Mouse (Mus musculus): ENCODE data around the gene Ablim2.

DNA sequence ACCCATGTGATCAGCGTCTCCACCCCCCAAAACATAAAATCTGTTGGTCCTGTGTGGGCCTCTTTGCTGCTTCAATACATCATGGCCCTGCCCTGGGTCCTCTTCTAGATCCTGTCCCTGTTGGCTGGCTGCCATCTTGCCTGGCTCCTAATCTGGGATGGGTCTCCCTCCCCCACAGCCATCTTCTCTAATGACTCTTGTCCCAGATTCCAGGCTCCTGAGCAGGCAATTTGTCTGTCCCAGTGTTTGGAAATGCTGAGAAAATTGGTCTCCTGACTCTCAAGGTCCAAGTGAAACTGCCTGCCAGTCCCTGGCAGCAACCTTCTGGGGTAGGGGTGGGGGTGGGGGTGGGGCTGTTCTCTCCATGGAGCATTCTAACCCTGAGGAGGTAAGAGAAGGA is 37.8 kb upstream of the Ablim2 start:
- TF ChIP-seq CTCF (IDR thresholded peaks at IDR 0.05; ENCODE audit: low read depth) (no peak), EP300 (IDR thresholded peaks at IDR 0.05; ENCODE audit: low read depth) (no peak)

All from liver, embryonic 14.5 days (tissue).